Mouse (Mus musculus) liver, embryonic 14.5 days (tissue): ENCODE results near the gene Nkx2-3.

Source experiments
- CTCF ChIP-seq: IDR thresholded peaks from 2 replicates; pipeline ENCODE4 v1.5.1; 2016; ENCODE audit warnings: antibody characterized with exemption, low read depth, control low read depth
- EP300 ChIP-seq: IDR thresholded peaks from 2 replicates; pipeline ENCODE4 v1.6.1; 2016; ENCODE audit warnings: antibody characterized with exemption, low read depth

DNA sequence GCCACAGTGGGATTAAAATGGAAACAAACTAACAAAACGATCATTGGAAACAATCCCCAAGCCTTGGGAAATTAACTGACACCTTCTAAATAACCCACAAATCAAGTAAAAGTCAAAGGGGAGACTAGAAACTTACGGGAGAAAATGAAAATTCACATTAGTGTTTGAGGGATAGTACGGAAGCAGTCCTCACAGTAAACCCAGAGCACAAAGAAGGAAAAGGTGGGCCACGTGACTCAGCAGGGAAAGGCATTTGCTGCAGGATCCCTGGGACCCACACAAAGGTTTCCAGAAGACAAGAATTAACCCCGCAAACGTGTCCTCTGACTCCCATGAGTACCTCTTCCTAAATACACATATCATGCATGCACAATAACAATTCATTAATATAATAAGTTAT, 43.0 kb upstream of the Nkx2-3 start:
- TF ChIP-seq CTCF (no peak), EP300 (no peak)
